Mouse (Mus musculus) ES-CJ7 (cell line): ENCODE results near the gene Ugt1a9.
"Not testable (repeated sequence)": the region's sequence is repeated elsewhere in the genome, so short reads cannot be mapped to it uniquely, and the experiment has no call there.

Experiments
- DNase-seq: peaks from one replicate; pipeline ENCODE4 v3.0.0; 2011; ENCODE audit warnings: low read depth, low spot score

The Ugt1a9 gene

GRCm38 (mm10) chr1:88219054-88219453 lies 148.5 kb downstream of the Ugt1a9 start:
- DNase-seq: no peak

GRCm38 (mm10) chr1:88220336-88220735 lies 149.7 kb downstream of the Ugt1a9 start:
- DNase-seq: peak; percentile 57

- no peak for DNase-seq
Observed at GRCm38 (mm10) chr1:88222216-88222615, 151.6 kb downstream of the Ugt1a9 start.

- not testable (repeated sequence) for DNase-seq
Observed at GRCm38 (mm10) chr1:88223011-88223515, 152.5 kb downstream of the Ugt1a9 start.

GRCm38 (mm10) chr1:88223591-88223990 lies 153.0 kb downstream of the Ugt1a9 start:
- DNase-seq: no peak

GRCm38 (mm10) chr1:88224029-88224776 lies 153.6 kb downstream of the Ugt1a9 start:
- no peak for DNase-seq

GRCm38 (mm10) chr1:88225301-88225700 lies 154.7 kb downstream of the Ugt1a9 start:
- DNase-seq: not testable (repeated sequence)

- DNase-seq: no peak
Observed at GRCm38 (mm10) chr1:88225741-88226140, 155.1 kb downstream of the Ugt1a9 start.

GRCm38 (mm10) chr1:88226670-88227379 lies 156.2 kb downstream of the Ugt1a9 start, which contains the start of gene Mroh2a:
Gene Mroh2a (plus strand): TSS chr1:88226986.
- DNase-seq: no peak

GRCm38 (mm10) chr1:88227482-88227881 lies 156.9 kb downstream of the Ugt1a9 start:
- DNase-seq: no peak

GRCm38 (mm10) chr1:88228121-88228520 lies 157.5 kb downstream of the Ugt1a9 start:
- DNase-seq: no peak

GRCm38 (mm10) chr1:88229566-88229965 lies 159.0 kb downstream of the Ugt1a9 start:
- DNase-seq: no peak

- no peak for DNase-seq
Observed at GRCm38 (mm10) chr1:88229986-88230385, 159.4 kb downstream of the Ugt1a9 start.

GRCm38 (mm10) chr1:88230421-88230820 lies 159.8 kb downstream of the Ugt1a9 start:
- DNase-seq: no peak

- DNase-seq: no peak
Observed at GRCm38 (mm10) chr1:88230981-88231802, 160.6 kb downstream of the Ugt1a9 start.

GRCm38 (mm10) chr1:88231803-88232499 lies 161.4 kb downstream of the Ugt1a9 start:
- no peak for DNase-seq

GRCm38 (mm10) chr1:88232664-88233380 lies 162.2 kb downstream of the Ugt1a9 start:
- no peak for DNase-seq

- no peak for DNase-seq
Observed at GRCm38 (mm10) chr1:88233421-88234247, 163.0 kb downstream of the Ugt1a9 start.

- DNase-seq: no peak
Observed at GRCm38 (mm10) chr1:88234248-88234610, 163.6 kb downstream of the Ugt1a9 start.

GRCm38 (mm10) chr1:88234646-88235045 lies 164.0 kb downstream of the Ugt1a9 start:
- no peak for DNase-seq
